Mouse (Mus musculus) testis, adult 2 months (tissue): ENCODE data around the gene Mocs2.

ENCODE experiments used
- CTCF ChIP-seq: fragments of 200-500 bp; IDR thresholded peaks from 2 replicates; pipeline ENCODE4 v1.5.1; 2012; ENCODE audit warnings: low read depth, mild to moderate bottlenecking, inconsistent platforms, low read length, moderate library complexity; ENCODE audit not compliant: control insufficient read depth, insufficient read depth, insufficient replicate concordance
- POLR2A ChIP-seq: fragments of 200-500 bp; IDR thresholded peaks from 2 replicates; pipeline ENCODE4 v1.6.1; 2012; ENCODE audit warnings: low read depth, mild to moderate bottlenecking, inconsistent platforms, low read length, moderate library complexity; ENCODE audit not compliant: control insufficient read depth

GRCm38 (mm10) chr13:114818513-114818912 is 477 bp downstream of the Mocs2 start:
- TF ChIP-seq CTCF (no peak), POLR2A (no peak)
